Mouse (Mus musculus) neural tube, embryonic 15.5 days (tissue): Measurements from ENCODE around the gene Ttf1. TPM values are rescaled to one million over a fixed set of nuclear protein-coding genes. Genes with fewer than 3 reads are reported as not detected.
"Not testable (repeated sequence)": the region's sequence is repeated elsewhere in the genome, so short reads cannot be mapped to it uniquely, and the experiment has no call there.

Experiments used
- ATAC-seq: fragments of 200-750 bp; cut with Nextera tagmentation; 2 replicates; pipeline ENCODE4 v1.8.0; 2017; ENCODE audit warnings: mild to moderate bottlenecking, moderate TSS enrichment, moderate library complexity; ENCODE audit not compliant: low FRiP score
- H3K27ac ChIP-seq: fragments of 300-500 bp; sonication (generic); replicated peaks from 2 replicates; pipeline ENCODE4 v1.5.1; 2015; ENCODE audit warnings: mild to moderate bottlenecking, inconsistent platforms
- H3K27me3 ChIP-seq: fragments of 300-500 bp; sonication (generic); replicated peaks from 2 replicates; pipeline ENCODE4 v1.6.1; 2015; ENCODE audit warnings: inconsistent platforms
- H3K36me3 ChIP-seq: fragments of 300-500 bp; sonication (generic); 2 replicates; pipeline ENCODE4 v1.6.1; 2015; ENCODE audit warnings: inconsistent platforms
- H3K4me1 ChIP-seq: fragments of 300-500 bp; sonication (generic); 2 replicates; pipeline ENCODE4 v1.6.1; 2015; ENCODE audit warnings: inconsistent platforms
- H3K4me2 ChIP-seq: fragments of 300-500 bp; sonication (generic); 2 replicates; pipeline ENCODE4 v1.6.1; 2015; ENCODE audit warnings: inconsistent platforms, mild to moderate bottlenecking, moderate library complexity
- H3K4me3 ChIP-seq: fragments of 300-500 bp; sonication (generic); replicated peaks from 2 replicates; pipeline ENCODE4 v1.5.1; 2015; ENCODE audit warnings: mild to moderate bottlenecking, inconsistent platforms
- H3K9ac ChIP-seq: fragments of 300-500 bp; sonication (generic); replicated peaks from 2 replicates; pipeline ENCODE4 v1.6.1; 2015; ENCODE audit warnings: mild to moderate bottlenecking, inconsistent platforms
- H3K9me3 ChIP-seq: fragments of 300-500 bp; sonication (generic); replicated peaks from 2 replicates; pipeline ENCODE4 v1.6.1; 2016; ENCODE audit warnings: inconsistent platforms
- WGBS: fragments of 180-500 bp; shearing (Covaris S2); methylation state at CpG from one replicate; pipeline ENCODE4 v1.1.7; 2015; ENCODE audit warnings: mixed read lengths; 5-methylcytosine and 5-hydroxymethylcytosine counted together
- polyA plus RNA-seq: library from polyadenylated mRNA; unstranded; fragments of >200 nt; fragmentation: Nextera tagmentation; extraction: Ambion mirVana; gene quantifications from 2 replicates; pipeline ENCODE4 v1.2.1, GENCODE M21; 2015

Gene Ttf1
- polyA plus RNA-seq, 1 experiment from 2014 or later = 5.7 TPM

DNA sequence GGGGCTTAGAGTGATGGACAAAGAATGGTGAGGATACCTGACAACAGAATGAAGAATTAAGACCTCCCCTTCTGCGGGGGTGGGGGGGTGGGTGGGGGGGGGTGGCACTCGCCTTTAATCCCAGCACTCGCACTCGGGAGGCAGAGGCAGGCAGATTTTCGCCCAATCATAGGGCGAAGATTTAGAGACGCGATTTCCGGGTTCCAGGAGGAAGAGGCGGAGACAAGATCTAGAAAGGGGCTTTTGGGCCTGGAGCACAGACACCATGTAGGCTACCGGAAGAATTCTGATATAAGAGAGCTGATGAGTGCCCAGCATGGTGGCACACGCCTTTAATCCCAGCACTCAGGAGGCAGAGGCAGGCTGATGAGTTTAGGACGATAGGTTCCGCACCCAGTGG, 39.6 kb downstream of the Ttf1 start:
- 92% methylated on average over 14 of the region's 14 CpGs for WGBS

DNA sequence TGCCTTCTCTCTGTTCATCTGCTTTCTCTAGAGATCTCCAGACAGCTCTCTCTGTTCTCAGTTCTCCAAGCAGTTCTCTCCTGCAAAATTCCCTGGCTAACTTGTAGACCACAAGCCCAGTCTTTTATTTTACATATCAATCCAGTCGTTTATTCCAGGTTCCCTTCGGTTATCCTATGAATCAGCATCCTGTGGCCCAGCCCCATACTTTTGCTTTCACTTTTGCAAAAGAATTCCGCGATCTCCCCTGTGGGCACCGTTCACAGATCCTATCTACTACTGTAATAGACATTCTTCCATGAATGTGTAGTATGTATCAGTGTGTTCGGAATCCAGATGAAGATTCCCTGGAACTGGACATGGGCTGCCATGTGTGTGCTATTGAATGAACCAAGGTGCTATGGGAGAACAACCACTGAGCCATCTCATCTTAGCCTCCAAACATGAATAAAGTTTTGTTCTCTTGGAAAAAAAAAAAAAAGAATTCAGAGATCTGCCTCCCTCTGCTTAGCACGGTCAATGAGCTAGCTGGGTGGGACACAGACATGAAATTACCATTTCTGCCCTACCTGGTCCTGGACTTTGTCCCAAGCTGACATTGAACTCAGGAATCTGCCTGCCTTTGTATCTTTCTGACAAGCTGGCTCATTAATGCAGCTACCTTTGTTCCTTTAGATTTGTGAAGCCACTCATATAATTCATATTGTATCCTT, 40.9 kb downstream of the Ttf1 start:
- Histone ChIP-seq H3K36me3 (no peaks in the 10 kb centered on the region), H3K9me3 (no peaks in the 10 kb centered on the region), H3K4me3 (no peak overlapping the region), H3K27ac (no peak overlapping the region), H3K4me1 (no peaks in the 10 kb centered on the region), H3K4me2 (no peak overlapping the region), H3K27me3 (no peaks in the 10 kb centered on the region), H3K9ac (no peak overlapping the region)
- WGBS = 80% methylated on average over 7 of the region's 7 CpGs
- no peak for ATAC-seq

More for the DNA sequence above, 39.6 kb downstream of the Ttf1 start:
- no peaks in the 10 kb centered on the region for H3K9me3 ChIP-seq
- no peak overlapping the region for H3K4me3 ChIP-seq
- no peak overlapping the region for H3K9ac ChIP-seq
- no peaks in the 10 kb centered on the region for H3K4me1 ChIP-seq
- no peak overlapping the region for H3K4me2 ChIP-seq
- no peaks in the 10 kb centered on the region for H3K27me3 ChIP-seq
- no peak overlapping the region for H3K27ac ChIP-seq
- no peaks in the 10 kb centered on the region for H3K36me3 ChIP-seq
- no peak for ATAC-seq

DNA sequence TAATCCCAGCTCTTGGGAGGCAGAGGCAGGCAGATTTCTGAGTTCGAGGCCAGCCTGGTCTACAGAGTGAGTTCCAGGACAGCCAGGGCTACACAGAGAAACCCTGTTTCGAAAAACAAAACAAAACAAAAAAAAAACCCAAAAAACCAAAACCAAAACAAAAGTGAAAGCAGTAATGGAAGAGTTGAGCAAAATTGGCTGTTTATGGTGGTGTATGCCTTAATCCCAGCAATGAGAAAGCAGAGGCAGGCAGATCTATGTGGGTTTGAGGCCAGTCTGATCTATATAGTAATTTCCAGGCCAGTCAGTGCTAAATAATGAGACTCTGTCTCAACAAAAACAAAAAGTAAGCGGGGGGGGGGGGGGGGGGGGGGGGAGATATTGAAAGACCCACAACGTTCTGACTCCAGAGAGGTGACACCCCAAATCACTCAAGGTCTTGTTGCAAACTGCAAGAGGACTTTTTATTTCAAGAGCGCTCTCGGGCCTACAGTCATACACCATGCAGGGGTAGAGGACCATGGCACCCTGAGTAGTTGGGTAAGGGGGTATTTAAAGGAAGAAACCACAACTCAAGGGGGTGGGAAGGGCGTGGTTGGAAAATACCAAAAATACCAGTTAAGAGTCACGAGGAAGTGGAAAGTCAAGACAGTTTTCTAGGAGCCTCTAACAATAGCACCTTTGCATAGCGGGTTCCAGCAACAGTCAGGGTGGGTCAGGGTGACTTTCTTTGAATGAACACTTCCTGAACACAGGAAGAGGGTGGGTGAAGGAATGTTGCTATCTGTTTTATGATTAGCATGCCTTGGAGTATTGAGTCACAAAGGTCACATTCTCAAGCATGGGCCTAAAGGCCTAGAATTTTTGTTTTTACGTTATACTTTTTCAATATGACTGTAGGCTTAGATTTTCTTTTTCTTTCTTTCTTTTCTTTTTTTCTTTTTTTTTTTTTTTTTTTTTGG, 42.6 kb downstream of the Ttf1 start:
- 92% methylated on average over 9 of the region's 10 CpGs for WGBS
- ATAC-seq = not testable (repeated sequence)

DNA sequence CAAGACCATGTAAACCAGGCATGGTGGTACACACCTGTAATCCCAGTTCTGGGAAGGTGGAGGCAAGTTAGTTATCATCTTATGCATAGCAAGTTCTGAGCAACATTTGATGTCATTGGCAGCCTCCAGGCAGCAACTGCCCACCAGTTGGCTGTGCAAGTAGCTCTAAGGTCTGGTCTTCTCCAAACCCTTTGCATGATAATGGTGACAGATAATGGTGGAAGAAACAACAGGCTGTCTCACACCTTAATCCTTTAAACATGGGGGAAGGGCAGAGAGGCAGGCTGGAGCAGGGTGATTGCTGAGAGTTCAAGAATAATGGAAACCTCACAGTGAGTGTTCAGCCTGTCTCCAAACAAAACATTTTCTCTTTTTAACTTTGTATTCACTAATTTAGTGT, 60.9 kb downstream of the Ttf1 start:
- no peaks in the 10 kb centered on the region for H3K9me3 ChIP-seq
- no peak overlapping the region for H3K4me3 ChIP-seq
- H3K4me1 ChIP-seq = peaks cover 4% of the 10 kb centered on the region
- H3K9ac ChIP-seq = no peak overlapping the region
- ATAC-seq = no peak
- no peaks in the 10 kb centered on the region for H3K27me3 ChIP-seq
- no peak overlapping the region for H3K4me2 ChIP-seq
- no peaks in the 10 kb centered on the region for H3K36me3 ChIP-seq
- H3K27ac ChIP-seq = no peak overlapping the region

More for the DNA sequence above, 42.6 kb downstream of the Ttf1 start:
- not testable (repeated sequence) for H3K27me3 ChIP-seq, H3K4me3 ChIP-seq, H3K27ac ChIP-seq, H3K9me3 ChIP-seq, H3K36me3 ChIP-seq, H3K4me2 ChIP-seq, H3K9ac ChIP-seq, H3K4me1 ChIP-seq

DNA sequence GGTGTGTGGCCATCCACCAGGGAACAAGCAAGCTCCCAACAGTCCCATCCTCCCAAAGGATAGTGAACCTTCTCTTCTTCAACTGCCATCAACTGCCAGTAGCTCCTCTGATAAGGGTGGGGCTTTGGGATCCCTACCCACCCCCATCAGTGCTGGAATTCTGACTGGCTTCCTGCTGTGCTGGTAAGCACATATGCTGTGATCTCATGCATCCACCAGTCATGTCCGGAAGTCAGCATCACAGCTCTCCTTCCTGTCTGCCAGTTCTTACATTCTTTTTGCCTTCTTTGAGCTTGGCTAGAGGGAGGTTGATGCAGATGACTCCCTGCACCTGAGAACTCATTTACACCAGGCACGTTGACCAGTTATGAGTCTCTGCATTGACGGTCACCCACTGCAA, 62.4 kb downstream of the Ttf1 start:
- WGBS = 80% methylated on average over 3 of the region's 3 CpGs
- ATAC-seq = no peak
- H3K9me3 ChIP-seq = no peaks in the 10 kb centered on the region

DNA sequence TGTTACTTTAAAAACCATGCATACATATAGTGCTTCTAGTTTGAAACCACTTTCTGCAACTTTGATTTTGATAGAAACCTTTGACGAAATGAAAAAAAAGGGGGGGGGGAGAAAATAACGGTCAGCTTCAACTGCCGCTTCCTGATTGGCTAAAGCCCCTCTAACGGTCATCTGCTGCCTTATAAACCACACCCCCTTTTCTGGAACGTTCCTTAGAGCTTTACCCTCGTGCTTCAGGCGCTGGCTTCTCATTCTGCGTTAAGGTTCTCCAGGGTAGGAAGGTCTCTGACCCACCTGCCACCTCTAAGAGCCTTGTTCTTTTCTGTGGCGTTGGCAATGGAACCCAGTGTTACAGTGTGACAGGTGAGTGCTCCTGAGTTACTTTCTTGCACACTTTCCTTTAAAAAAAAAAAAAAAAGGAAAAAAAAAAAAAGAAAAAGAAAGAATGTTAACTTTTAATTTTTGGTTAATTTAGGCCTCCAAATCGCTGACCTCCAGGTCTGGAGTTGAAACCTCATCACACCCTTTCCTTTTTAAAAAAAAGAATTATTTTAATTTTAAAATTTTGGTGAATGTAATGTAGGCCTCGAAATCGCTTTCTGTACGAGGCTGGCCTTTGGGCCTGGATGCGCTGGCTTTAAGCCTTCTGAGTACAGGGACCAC, 64.0 kb downstream of the Ttf1 start, which contains the start of gene Setx:
Gene Setx, plus strand, starts transcription at position 275 of the 663 bp plus-strand sequence.
- Histone ChIP-seq H3K27me3 (no peaks in the 10 kb centered on the region), H3K36me3 (peaks cover 5% of the 10 kb centered on the region), H3K4me2 (peak within 1 kb of the TSS; percentile 78), H3K4me3 (peak within 1 kb of the TSS; percentile 89), H3K4me1 (peaks cover 12% of the 10 kb centered on the region), H3K9ac (peak within 1 kb of the TSS; percentile 84), H3K27ac (peak within 1 kb of the TSS; percentile 94), H3K9me3 (no peaks in the 10 kb centered on the region)
- WGBS = 63% methylated on average over 14 of the region's 14 CpGs
- 0 out of 2 replicates have a peak, but pooled peaks have one; percentile 1 for ATAC-seq

More for the DNA sequence above, 62.4 kb downstream of the Ttf1 start:
- Histone ChIP-seq H3K9ac (no peak overlapping the region), H3K4me1 (peaks cover 12% of the 10 kb centered on the region), H3K27ac (no peak overlapping the region), H3K4me2 (no peak overlapping the region), H3K27me3 (no peaks in the 10 kb centered on the region), H3K36me3 (no peaks in the 10 kb centered on the region), H3K4me3 (no peak overlapping the region)

DNA sequence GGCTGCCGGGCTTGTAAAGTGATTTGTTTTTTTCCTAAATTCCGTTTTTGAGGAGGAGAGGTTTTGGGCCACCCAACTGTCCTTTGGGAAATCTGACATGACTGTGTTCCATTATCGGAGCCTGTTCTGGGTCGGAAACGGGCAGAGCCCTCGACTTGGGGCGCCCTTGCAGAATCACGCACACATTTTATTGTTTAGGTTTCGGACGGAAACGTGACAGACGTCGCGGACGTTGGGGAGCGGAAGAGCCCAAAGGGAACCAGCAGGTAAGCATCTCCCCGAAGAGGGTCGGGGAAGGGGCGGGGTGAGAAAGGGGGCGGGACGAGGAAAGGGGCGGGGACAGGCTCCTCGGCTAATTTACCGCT, 64.5 kb downstream of the Ttf1 start:
- Histone ChIP-seq H3K27me3 (no peaks in the 10 kb centered on the region), H3K4me1 (peaks cover 12% of the 10 kb centered on the region)
- 0% methylated on average over 24 of the region's 24 CpGs for WGBS

DNA sequence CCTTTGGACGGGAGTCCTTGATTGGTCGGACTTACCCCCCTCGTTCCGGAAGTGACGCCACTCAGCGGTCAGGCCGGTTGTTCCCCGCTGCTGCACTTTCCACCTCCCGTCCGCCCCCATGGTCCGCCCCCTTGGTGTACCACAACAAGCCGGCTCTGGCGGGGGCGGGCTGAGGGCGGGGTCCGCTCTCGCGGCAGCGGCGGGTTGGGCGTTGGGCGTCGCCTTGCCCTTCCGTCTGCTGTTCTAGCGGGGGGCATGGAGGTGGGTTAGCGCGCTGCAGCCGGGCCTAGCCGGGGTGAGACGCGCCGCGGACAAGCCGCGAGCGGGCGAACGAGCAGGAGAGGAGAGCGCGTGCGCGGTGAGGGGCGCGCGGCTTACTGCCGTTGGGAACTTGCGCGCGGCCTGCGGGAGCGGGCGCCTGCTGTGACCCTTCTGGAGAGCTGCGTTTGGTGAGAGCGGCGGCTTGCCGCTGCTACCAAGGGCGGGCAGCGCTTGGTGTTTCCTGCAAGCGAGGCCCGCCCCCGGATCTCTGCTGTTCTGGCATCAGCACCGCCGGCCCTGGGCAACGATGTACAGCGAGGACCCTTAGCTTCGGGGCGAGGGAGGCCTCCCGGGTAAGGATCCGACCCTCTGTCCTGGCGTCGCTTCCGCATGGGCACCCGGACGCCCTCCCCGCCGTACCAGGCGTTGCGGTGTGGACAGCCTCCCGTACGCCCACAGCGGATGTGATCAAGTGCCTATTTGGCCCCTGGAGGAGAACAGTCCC, 65.1 kb downstream of the Ttf1 start:
- peaks cover 16% of the 10 kb centered on the region for H3K36me3 ChIP-seq
- 2% methylated on average over 79 of the region's 81 CpGs for WGBS
- no peaks in the 10 kb centered on the region for H3K27me3 ChIP-seq
- peak; percentile 98 for ATAC-seq
- H3K4me3 ChIP-seq = peak overlapping the region; percentile 89
- H3K4me1 ChIP-seq = peaks cover 12% of the 10 kb centered on the region
- H3K9ac ChIP-seq = peak overlapping the region; percentile 84
- H3K27ac ChIP-seq = peak overlapping the region; percentile 94
- peak overlapping the region; percentile 78 for H3K4me2 ChIP-seq
- no peaks in the 10 kb centered on the region for H3K9me3 ChIP-seq

More for the DNA sequence above, 64.5 kb downstream of the Ttf1 start:
- H3K9me3 ChIP-seq = no peaks in the 10 kb centered on the region
- H3K36me3 ChIP-seq = peaks cover 11% of the 10 kb centered on the region
- peak overlapping the region; percentile 84 for H3K9ac ChIP-seq
- peak overlapping the region; percentile 78 for H3K4me2 ChIP-seq
- ATAC-seq = no peak
- H3K27ac ChIP-seq = peak overlapping the region; percentile 94
- peak overlapping the region; percentile 89 for H3K4me3 ChIP-seq

DNA sequence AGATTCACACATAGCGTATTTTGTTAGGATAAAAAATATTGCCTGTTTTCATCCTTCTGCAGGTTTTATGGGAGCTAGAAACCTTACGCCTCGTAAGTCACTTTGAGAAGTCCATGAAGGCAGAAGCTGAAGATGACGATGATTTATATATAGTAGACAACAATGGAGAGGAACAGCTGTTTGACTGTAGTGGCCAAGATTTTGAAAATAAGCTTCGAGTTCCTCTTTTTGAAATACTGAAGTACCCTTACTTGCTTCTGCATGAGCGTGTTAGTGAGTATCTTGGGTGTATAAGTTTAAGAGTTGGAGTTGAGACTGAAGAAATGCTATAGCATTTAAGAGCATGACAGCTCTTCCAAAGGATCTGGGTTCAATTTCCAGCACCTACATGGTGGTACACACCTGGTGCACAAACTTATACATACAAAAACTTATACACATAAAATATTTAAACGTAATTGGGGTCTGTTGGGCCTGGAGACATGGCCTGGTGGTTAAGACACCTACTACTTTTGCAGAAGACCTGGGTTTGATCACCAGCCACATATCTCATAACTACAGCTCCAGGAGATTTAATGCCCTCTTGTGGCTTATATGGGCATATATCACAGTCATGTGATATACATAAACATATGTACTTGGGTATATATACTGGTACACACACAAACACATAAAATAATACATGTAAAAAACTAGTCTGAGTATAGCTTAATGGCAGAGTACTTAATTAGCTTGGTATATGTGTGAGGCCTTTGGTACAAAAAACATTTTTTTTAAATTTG, 70.2 kb downstream of the Ttf1 start:
- Histone ChIP-seq H3K27me3 (no peaks in the 10 kb centered on the region), H3K9me3 (no peaks in the 10 kb centered on the region), H3K36me3 (peaks cover 42% of the 10 kb centered on the region), H3K27ac (no peak overlapping the region), H3K9ac (no peak overlapping the region), H3K4me1 (peaks cover 9% of the 10 kb centered on the region), H3K4me2 (no peak overlapping the region), H3K4me3 (no peak overlapping the region)
- 96% methylated on average over 7 of the region's 7 CpGs for WGBS
- ATAC-seq = no peak

DNA sequence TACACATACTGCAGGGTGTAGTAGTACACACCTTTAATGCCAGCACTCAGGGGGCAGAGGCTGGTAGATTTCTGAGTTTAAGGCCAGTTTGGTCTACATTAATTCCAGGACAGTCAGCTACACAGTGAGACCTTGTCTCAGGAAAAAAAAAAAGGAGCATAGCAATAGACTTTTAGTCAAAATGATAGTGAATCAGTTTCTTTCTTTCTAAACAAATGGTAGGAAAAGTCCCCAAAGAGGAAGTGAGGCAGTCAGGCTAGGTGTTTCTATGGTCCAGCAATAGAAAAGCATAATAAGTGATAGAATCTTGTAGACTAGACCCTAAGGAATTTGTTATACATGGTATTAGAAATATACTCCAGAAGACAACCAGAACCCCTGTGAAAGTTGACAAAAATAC, 75.1 kb downstream of the Ttf1 start:
- no peaks in the 10 kb centered on the region for H3K9me3 ChIP-seq
- no peak overlapping the region for H3K4me2 ChIP-seq

More for the DNA sequence above, 75.1 kb downstream of the Ttf1 start:
- ATAC-seq = no peak
- no peak overlapping the region for H3K9ac ChIP-seq
- no peak overlapping the region for H3K27ac ChIP-seq
- peaks cover 50% of the 10 kb centered on the region for H3K36me3 ChIP-seq
- H3K4me3 ChIP-seq = no peak overlapping the region
- H3K27me3 ChIP-seq = no peaks in the 10 kb centered on the region
- H3K4me1 ChIP-seq = no peaks in the 10 kb centered on the region
